Mouse (Mus musculus): Measurements from ENCODE around the gene Nans.

DNA sequence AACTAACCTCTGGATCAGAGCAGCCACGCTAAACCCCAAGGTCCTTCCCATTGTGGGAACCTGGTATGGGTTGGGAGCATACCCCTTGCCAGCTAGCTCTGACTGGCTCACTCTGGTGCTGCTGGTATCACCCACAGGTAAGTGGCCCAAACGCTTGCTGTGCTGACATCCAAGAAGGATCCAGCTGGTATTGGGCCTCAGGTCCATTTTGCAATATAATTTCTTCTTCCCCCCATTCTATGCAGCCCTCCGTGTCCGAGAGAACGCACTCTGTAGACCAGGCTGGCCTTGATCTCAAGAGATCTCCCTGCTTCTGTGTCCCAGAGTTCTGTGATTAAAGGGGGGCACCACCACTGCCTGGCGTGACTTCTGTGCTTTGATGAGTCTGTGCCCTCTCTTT is 4.0 kb downstream of the Nans start:
- no peak for TF ChIP-seq CTCF (IDR thresholded peaks at IDR 0.05; ENCODE audit: low read depth, low read length)
- TF ChIP-seq POLR2A (IDR thresholded peaks at IDR 0.05; ENCODE audit: borderline replicate concordance, low read depth, low read length), result no peak

Measured in bone marrow macrophage, adult 2 months (primary cell).